Mouse (Mus musculus) midbrain, embryonic 11.5 days (tissue): ENCODE measurements around the gene Adamts12. TPM values are rescaled to one million over a fixed set of nuclear protein-coding genes. Genes with fewer than 3 reads are reported as not detected.
A peak's percentile ranks its signal among the peaks of the same experiment; 100 is the strongest.

ENCODE experiments used
- ATAC-seq: fragments of 200-750 bp; cut with Nextera tagmentation; 2 replicates; pipeline ENCODE4 v1.8.0; 2017; ENCODE audit warnings: moderate TSS enrichment, moderate library complexity; ENCODE audit not compliant: low FRiP score
- DNase-seq: peaks from one replicate; pipeline ENCODE4 v3.0.0; 2015; ENCODE audit warnings: low spot score; ENCODE audit errors: missing footprints
- H3K27ac ChIP-seq: fragments of 300-500 bp; sonication (generic); 2 replicates; pipeline ENCODE4 v1.5.1; 2014; ENCODE audit warnings: low read depth, low read length
- H3K27me3 ChIP-seq: fragments of 300-500 bp; sonication (generic); 2 replicates; pipeline ENCODE4 v1.6.1; 2014; ENCODE audit warnings: mild to moderate bottlenecking, low read length, moderate library complexity, mixed read lengths; ENCODE audit not compliant: control insufficient read depth, insufficient read depth
- H3K36me3 ChIP-seq: fragments of 300-500 bp; sonication (generic); 2 replicates; pipeline ENCODE4 v1.6.1; 2014; ENCODE audit warnings: mild to moderate bottlenecking, low read length, moderate library complexity, mixed read lengths; ENCODE audit not compliant: control insufficient read depth, insufficient read depth
- H3K4me1 ChIP-seq: fragments of 300-500 bp; sonication (generic); 2 replicates; pipeline ENCODE4 v1.6.1; 2014; ENCODE audit warnings: low read length; ENCODE audit not compliant: control insufficient read depth, insufficient read depth
- H3K4me2 ChIP-seq: fragments of 300-500 bp; sonication (generic); 2 replicates; pipeline ENCODE4 v1.6.1; 2014; ENCODE audit warnings: mild to moderate bottlenecking, moderate library complexity
- H3K4me3 ChIP-seq: fragments of 300-500 bp; sonication (generic); 2 replicates; pipeline ENCODE4 v1.5.1; 2014; ENCODE audit warnings: low read depth, low read length
- H3K9ac ChIP-seq: fragments of 300-500 bp; sonication (generic); 2 replicates; pipeline ENCODE4 v1.6.1; 2014; ENCODE audit warnings: low read length
- H3K9me3 ChIP-seq: fragments of 300-500 bp; sonication (generic); 2 replicates; pipeline ENCODE4 v1.6.1; 2016; ENCODE audit warnings: low read length; ENCODE audit not compliant: control insufficient read depth
- WGBS: fragments of 180-500 bp; shearing (Covaris S2); extraction: QIAGEN DNeasy Blood & Tissue Kit; methylation state at CpG from one replicate; pipeline ENCODE4 v1.1.7; 2014; 5-methylcytosine and 5-hydroxymethylcytosine counted together
- polyA plus RNA-seq: library from polyadenylated mRNA; unstranded; fragments of >200 nt; fragmentation: Nextera tagmentation; extraction: Ambion mirVana; gene quantifications from 2 replicates; pipeline ENCODE4 v1.2.1, GENCODE M21; 2014

Gene Adamts12
- polyA plus RNA-seq, 1 experiment from 2014 or later = 2.9 TPM

- H3K4me2 ChIP-seq = no peak overlapping the region
- no peak for DNase-seq
- H3K4me3 ChIP-seq = no peak overlapping the region
- no peaks in the 10 kb centered on the region for H3K9me3 ChIP-seq
- H3K27me3 ChIP-seq = no peaks in the 10 kb centered on the region
- H3K4me1 ChIP-seq = no peaks in the 10 kb centered on the region; the same call in 1 of the 2 replicates
- WGBS = 85% methylated on average over 3 of the region's 3 CpGs
- H3K36me3 ChIP-seq = no peaks in the 10 kb centered on the region
- H3K27ac ChIP-seq = no peak overlapping the region
- no peak overlapping the region for H3K9ac ChIP-seq
- no peak for ATAC-seq
These were observed 24.9 kb downstream of the Adamts12 start for GRCm38 (mm10) chr15:11089494-11089893.

GRCm38 (mm10) chr15:11095566-11095965 is 31.0 kb downstream of the Adamts12 start:
- WGBS = 53% methylated on average over 3 of the region's 3 CpGs
- no peak overlapping the region for H3K9ac ChIP-seq
- ATAC-seq (no peak), DNase-seq (no peak)
- H3K27me3 ChIP-seq = no peaks in the 10 kb centered on the region
- H3K27ac ChIP-seq = no peak overlapping the region
- no peaks in the 10 kb centered on the region for H3K36me3 ChIP-seq
- H3K4me3 ChIP-seq = no peak overlapping the region
- no peaks in the 10 kb centered on the region for H3K4me1 ChIP-seq
- H3K9me3 ChIP-seq = no peaks in the 10 kb centered on the region
- no peak overlapping the region for H3K4me2 ChIP-seq

DNA sequence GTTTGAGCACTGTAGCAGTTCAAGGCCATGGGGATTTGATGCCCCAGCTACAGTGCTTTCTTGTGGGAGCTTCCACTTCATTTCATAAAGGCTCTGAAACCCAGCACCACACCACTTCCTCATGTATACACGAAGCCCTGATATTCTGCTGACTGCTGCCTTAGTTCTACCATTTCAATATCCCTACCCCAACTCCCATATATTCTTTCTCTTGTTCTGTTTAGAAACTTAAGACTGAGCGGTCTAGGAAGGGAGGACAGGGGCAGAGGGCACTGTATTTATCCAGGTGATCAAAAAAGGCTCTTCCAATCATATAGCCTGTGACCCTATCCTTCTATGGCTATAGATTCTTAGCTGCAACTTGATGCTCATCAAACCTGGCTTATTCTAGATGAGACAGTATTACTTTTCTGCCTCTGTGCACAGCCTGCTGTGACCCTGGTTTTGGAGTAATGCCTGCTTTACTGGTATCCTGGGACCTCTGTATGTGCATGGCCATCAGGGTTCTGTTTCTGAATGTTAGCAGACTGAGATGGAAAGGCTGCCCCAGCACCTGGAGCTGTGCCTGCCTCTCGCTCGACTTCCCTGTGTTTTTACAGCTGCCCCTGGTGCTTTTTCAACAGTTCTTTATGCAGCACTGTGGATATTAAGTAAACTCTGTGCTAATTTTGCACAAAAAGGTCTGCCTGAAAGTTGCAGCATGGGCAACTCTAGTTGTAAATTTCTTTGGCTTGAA is 33.5 kb downstream of the Adamts12 start:
- Histone ChIP-seq H3K27ac (no peak overlapping the region), H3K9me3 (no peaks in the 10 kb centered on the region), H3K4me2 (no peak overlapping the region), H3K36me3 (no peaks in the 10 kb centered on the region), H3K9ac (no peak overlapping the region), H3K4me3 (no peak overlapping the region), H3K4me1 (no peaks in the 10 kb centered on the region), H3K27me3 (no peaks in the 10 kb centered on the region)
- 71% methylated on average over 4 of the region's 4 CpGs for WGBS
- ATAC-seq (no peak), DNase-seq (no peak)

DNA sequence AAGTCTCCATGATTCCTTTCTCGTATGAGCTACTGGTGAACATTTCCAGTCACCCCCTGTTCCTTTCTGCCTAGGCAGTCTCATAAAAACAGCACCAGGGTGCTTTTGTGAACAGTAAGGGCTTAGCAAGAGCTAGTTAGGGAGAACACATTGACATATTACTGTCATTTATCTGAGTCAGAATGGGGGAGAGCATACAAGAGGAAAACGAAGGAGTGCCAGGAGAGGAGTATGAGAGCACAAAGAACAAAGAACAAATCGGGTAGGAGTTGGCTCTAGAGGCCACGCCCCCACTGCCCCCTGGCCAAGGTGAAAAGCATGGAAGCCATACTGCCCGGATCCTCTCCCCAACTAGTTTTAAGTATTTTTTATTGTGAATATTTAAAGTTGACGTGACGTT is 34.4 kb downstream of the Adamts12 start:
- no peak for ATAC-seq
- Histone ChIP-seq H3K27me3 (no peaks in the 10 kb centered on the region), H3K9ac (no peak overlapping the region), H3K4me2 (no peak overlapping the region), H3K36me3 (no peaks in the 10 kb centered on the region), H3K4me1 (no peaks in the 10 kb centered on the region), H3K27ac (no peak overlapping the region), H3K9me3 (no peaks in the 10 kb centered on the region), H3K4me3 (no peak overlapping the region)
- no peak for DNase-seq
- WGBS = 79% methylated on average over 7 of the region's 7 CpGs

DNA sequence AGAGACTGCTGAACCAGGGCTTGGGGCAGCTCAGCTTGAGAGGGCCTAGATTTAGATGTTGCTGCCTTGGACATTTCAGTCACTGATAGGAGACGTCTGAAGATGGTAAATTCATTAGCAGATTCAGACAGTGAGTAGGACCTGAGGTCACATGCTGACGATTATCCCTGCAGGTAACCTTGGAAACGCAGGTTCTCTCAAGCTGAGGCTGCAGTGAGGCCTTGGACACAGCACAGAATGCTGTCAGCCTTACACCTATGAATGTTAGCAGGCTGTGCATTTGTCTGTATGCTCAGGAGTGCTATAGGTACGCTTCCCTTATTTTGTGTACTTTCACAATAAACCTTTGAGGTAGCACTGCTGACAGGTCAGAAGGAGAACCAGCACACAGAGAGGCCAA is 36.3 kb downstream of the Adamts12 start:
- Histone ChIP-seq H3K36me3 (no peaks in the 10 kb centered on the region), H3K4me2 (no peak overlapping the region), H3K9me3 (no peaks in the 10 kb centered on the region), H3K27me3 (no peaks in the 10 kb centered on the region), H3K27ac (no peak overlapping the region), H3K4me3 (no peak overlapping the region), H3K4me1 (no peaks in the 10 kb centered on the region), H3K9ac (no peak overlapping the region)
- WGBS = 61% methylated on average over 4 of the region's 4 CpGs
- DNase-seq (no peak), ATAC-seq (no peak)

GRCm38 (mm10) chr15:11105101-11105500 is 40.5 kb downstream of the Adamts12 start:
- no peaks in the 10 kb centered on the region for H3K9me3 ChIP-seq
- no peak overlapping the region for H3K27ac ChIP-seq
- no peak overlapping the region for H3K4me3 ChIP-seq
- no peaks in the 10 kb centered on the region for H3K4me1 ChIP-seq
- 73% methylated on average over 2 of the region's 2 CpGs for WGBS
- DNase-seq = no peak
- no peak overlapping the region for H3K4me2 ChIP-seq
- no peaks in the 10 kb centered on the region for H3K27me3 ChIP-seq
- H3K9ac ChIP-seq = no peak overlapping the region
- no peaks in the 10 kb centered on the region for H3K36me3 ChIP-seq
- ATAC-seq = no peak

- ATAC-seq (no peak), DNase-seq (no peak)
- Histone ChIP-seq H3K4me2 (no peak overlapping the region), H3K9me3 (no peaks in the 10 kb centered on the region), H3K36me3 (no peaks in the 10 kb centered on the region), H3K4me3 (no peak overlapping the region), H3K4me1 (no peaks in the 10 kb centered on the region), H3K27ac (no peak overlapping the region), H3K27me3 (no peaks in the 10 kb centered on the region), H3K9ac (no peak overlapping the region)
- WGBS = 87% methylated on average over 5 of the region's 5 CpGs
These were observed 42.8 kb downstream of the Adamts12 start for GRCm38 (mm10) chr15:11107376-11107775.

GRCm38 (mm10) chr15:11114631-11115197 is 50.1 kb downstream of the Adamts12 start:
- Histone ChIP-seq H3K4me3 (no peak overlapping the region), H3K36me3 (no peaks in the 10 kb centered on the region), H3K27ac (no peak overlapping the region), H3K4me2 (no peak overlapping the region), H3K9ac (no peak overlapping the region), H3K9me3 (no peaks in the 10 kb centered on the region), H3K4me1 (0 out of 2 replicates have a peak, but pooled peaks cover 2% of the 10 kb centered on the region), H3K27me3 (no peaks in the 10 kb centered on the region)
- 0 out of 2 replicates have a peak, but pooled peaks have one; percentile 27 for ATAC-seq
- DNase-seq = peak; percentile 86
- WGBS = 17% methylated on average over 8 of the region's 8 CpGs

- ATAC-seq = no peak
- H3K27me3 ChIP-seq = no peaks in the 10 kb centered on the region
- no peak for DNase-seq
- H3K9ac ChIP-seq = no peak overlapping the region
- H3K9me3 ChIP-seq = no peaks in the 10 kb centered on the region
- H3K4me2 ChIP-seq = no peak overlapping the region
- no peak overlapping the region for H3K27ac ChIP-seq
- 0 out of 2 replicates have a peak, but pooled peaks cover 2% of the 10 kb centered on the region for H3K4me1 ChIP-seq
- no peaks in the 10 kb centered on the region for H3K36me3 ChIP-seq
- H3K4me3 ChIP-seq = no peak overlapping the region
- WGBS = 84% methylated on average over 2 of the region's 2 CpGs
These were observed 51.7 kb downstream of the Adamts12 start for GRCm38 (mm10) chr15:11116303-11116702.
